Mouse (Mus musculus) limb, embryonic 14.5 days (tissue): ENCODE measurements around the gene Dhx38. TPM values are rescaled to one million over a fixed set of nuclear protein-coding genes. Genes with fewer than 3 reads are reported as not detected.

Experiments
- ATAC-seq: fragments of 200-750 bp; cut with Nextera tagmentation; 2 replicates; pipeline ENCODE4 v1.8.0; 2017; ENCODE audit warnings: low read depth, moderate number of reproducible peaks, moderate TSS enrichment; ENCODE audit not compliant: low FRiP score
- DNase-seq: peaks from one replicate; pipeline ENCODE4 v3.0.0-alpha.2; 2015; ENCODE audit warnings: low spot score
- H3K27ac ChIP-seq: fragments of 300-500 bp; sonication (generic); replicated peaks from 2 replicates; pipeline ENCODE4 v1.5.1; 2014; ENCODE audit warnings: low read depth, mild to moderate bottlenecking, low read length, moderate library complexity, mixed read lengths
- H3K27me3 ChIP-seq: fragments of 300-500 bp; sonication (generic); 2 replicates; pipeline ENCODE4 v1.6.1; 2014; ENCODE audit warnings: low read length, mixed read lengths; ENCODE audit not compliant: control insufficient read depth, insufficient read depth
- H3K36me3 ChIP-seq: fragments of 300-500 bp; sonication (generic); 2 replicates; pipeline ENCODE4 v1.6.1; 2014; ENCODE audit warnings: mild to moderate bottlenecking, low read length, moderate library complexity, mixed read lengths; ENCODE audit not compliant: control insufficient read depth, insufficient read depth
- H3K4me1 ChIP-seq: fragments of 300-500 bp; sonication (generic); 2 replicates; pipeline ENCODE4 v1.6.1; 2014; ENCODE audit warnings: antibody characterized with exemption, low read length, mixed read lengths; ENCODE audit not compliant: control insufficient read depth, insufficient read depth
- H3K4me2 ChIP-seq: fragments of 300-500 bp; sonication (generic); replicated peaks from 2 replicates; pipeline ENCODE4 v1.6.1; 2014; ENCODE audit warnings: low read depth, mild to moderate bottlenecking, low read length, moderate library complexity; ENCODE audit not compliant: severe bottlenecking
- H3K4me3 ChIP-seq: fragments of 300-500 bp; sonication (generic); replicated peaks from 2 replicates; pipeline ENCODE4 v1.5.1; 2014; ENCODE audit warnings: low read length
- H3K9ac ChIP-seq: fragments of 300-500 bp; sonication (generic); 2 replicates; pipeline ENCODE4 v1.6.1; 2014; ENCODE audit warnings: mild to moderate bottlenecking, low read depth, low read length, moderate library complexity; ENCODE audit not compliant: severe bottlenecking
- H3K9me3 ChIP-seq: fragments of 300-500 bp; sonication (generic); 2 replicates; pipeline ENCODE4 v1.6.1; 2016; ENCODE audit warnings: low read length; ENCODE audit not compliant: control insufficient read depth
- POLR2A ChIP-seq: fragments of 200-500 bp; IDR thresholded peaks from 2 replicates; pipeline ENCODE4 v1.8.0; 2012; ENCODE audit warnings: inconsistent platforms, mild to moderate bottlenecking, moderate library complexity, borderline replicate concordance; ENCODE audit not compliant: insufficient read depth, insufficient read length; ENCODE audit errors: extremely low read depth
- WGBS: fragments of 180-500 bp; shearing (Covaris S2); extraction: QIAGEN DNeasy Blood & Tissue Kit; methylation state at CpG from one replicate; pipeline ENCODE4 v1.1.7; 2014; 5-methylcytosine and 5-hydroxymethylcytosine counted together
- polyA plus RNA-seq, 2 experiments: library from polyadenylated mRNA; depleted of rRNA in 1 of 2; stranded (reverse) in 1 of 2; unstranded in 1 of 2; fragments of >200 nt; fragmentation: Nextera tagmentation in 1 of 2; extraction: Ambion mirVana in 1 of 2; gene quantifications; 2 replicates each; pipeline versions ENCODE4 v1.2.1 to v1.2.3; 2012 to 2014

The Dhx38 gene
- polyA plus RNA-seq, 2 experiments = 20.0 to 27.8 TPM

GRCm38 (mm10) chr8:109524008-109524407, 41.7 kb downstream of the Dhx38 start:
- no peak overlapping the region for H3K27ac ChIP-seq
- 82% methylated on average over 2 of the region's 2 CpGs for WGBS
- TF ChIP-seq POLR2A = no peak
- no peak for DNase-seq
- ATAC-seq = no peak
- H3K4me1 ChIP-seq = no peaks in the 10 kb centered on the region
- H3K9ac ChIP-seq = no peak overlapping the region
- no peaks in the 10 kb centered on the region for H3K27me3 ChIP-seq
- no peak overlapping the region for H3K4me2 ChIP-seq
- H3K36me3 ChIP-seq = no peaks in the 10 kb centered on the region
- no peak overlapping the region for H3K4me3 ChIP-seq
- no peaks in the 10 kb centered on the region for H3K9me3 ChIP-seq

GRCm38 (mm10) chr8:109505560-109505959, 60.1 kb downstream of the Dhx38 start:
- ATAC-seq = no peak
- H3K27me3 ChIP-seq = no peaks in the 10 kb centered on the region
- no peak for DNase-seq

GRCm38 (mm10) chr8:109503566-109503965, 62.1 kb downstream of the Dhx38 start:
- Histone ChIP-seq H3K4me2 (no peak overlapping the region), H3K36me3 (no peaks in the 10 kb centered on the region), H3K4me1 (no peaks in the 10 kb centered on the region), H3K27me3 (no peaks in the 10 kb centered on the region), H3K27ac (no peak overlapping the region), H3K9me3 (no peaks in the 10 kb centered on the region), H3K9ac (no peak overlapping the region), H3K4me3 (no peak overlapping the region)
- WGBS = 68% methylated on average over 1 of the region's 1 CpGs
- ATAC-seq = no peak
- no peak for DNase-seq
- TF ChIP-seq POLR2A = no peak

More at GRCm38 (mm10) chr8:109505560-109505959, 60.1 kb downstream of the Dhx38 start:
- no peak overlapping the region for H3K9ac ChIP-seq
- H3K4me2 ChIP-seq = no peak overlapping the region
- no peak for TF ChIP-seq POLR2A
- H3K36me3 ChIP-seq = no peaks in the 10 kb centered on the region
- no peak overlapping the region for H3K4me3 ChIP-seq
- WGBS = 91% methylated on average over 5 of the region's 5 CpGs
- no peaks in the 10 kb centered on the region for H3K4me1 ChIP-seq
- H3K9me3 ChIP-seq = no peaks in the 10 kb centered on the region
- no peak overlapping the region for H3K27ac ChIP-seq

- no peaks in the 10 kb centered on the region for H3K36me3 ChIP-seq
- H3K27ac ChIP-seq = no peak overlapping the region
- no peak overlapping the region for H3K4me2 ChIP-seq
- no peak for DNase-seq
- H3K9me3 ChIP-seq = no peaks in the 10 kb centered on the region
- ATAC-seq = no peak
- no peaks in the 10 kb centered on the region for H3K27me3 ChIP-seq
- TF ChIP-seq POLR2A = no peak
- H3K9ac ChIP-seq = no peak overlapping the region
- WGBS = 82% methylated on average over 16 of the region's 16 CpGs
- no peaks in the 10 kb centered on the region for H3K4me1 ChIP-seq
- no peak overlapping the region for H3K4me3 ChIP-seq
These were observed 66.5 kb downstream of the Dhx38 start for GRCm38 (mm10) chr8:109499009-109499717.

Other genes with a start within 250 kb of the Dhx38 start
- 0.06 and 0.20 TPM in 2 replicates for gene Pmfbp1, start 71.8 kb downstream of the Dhx38 start, polyA plus RNA-seq (2012; rRNA removed)
- gene Pmfbp1, start 71.8 kb downstream of the Dhx38 start, polyA plus RNA-seq (2014; fragmentation: Nextera tagmentation; extraction: Ambion mirVana) = 0.23 and 0.43 TPM in 2 replicates
- 5.7 and 6.0 TPM in 2 replicates for gene Txnl4b, start within 50 bp of the Dhx38 start, polyA plus RNA-seq (2012; rRNA removed)
- 23.6 and 25.1 TPM in 2 replicates for gene Txnl4b, start within 50 bp of the Dhx38 start, polyA plus RNA-seq (2014; fragmentation: Nextera tagmentation; extraction: Ambion mirVana)
- 2.0 and 2.4 TPM in 2 replicates for gene Hp, start 13.3 kb upstream of the Dhx38 start, polyA plus RNA-seq (2012; rRNA removed)
- 0.73 and 1.8 TPM in 2 replicates for gene Hp, start 13.3 kb upstream of the Dhx38 start, polyA plus RNA-seq (2014; fragmentation: Nextera tagmentation; extraction: Ambion mirVana)
- 41.2 and 41.8 TPM in 2 replicates for gene Dhodh, start 42.8 kb upstream of the Dhx38 start, polyA plus RNA-seq (2012; rRNA removed)
- gene Dhodh, start 42.8 kb upstream of the Dhx38 start, polyA plus RNA-seq (2014; fragmentation: Nextera tagmentation; extraction: Ambion mirVana) = 42.3 and 48.5 TPM in 2 replicates
- gene Pkd1l3, start 48.7 kb upstream of the Dhx38 start, polyA plus RNA-seq (2012; rRNA removed) = 0.14 and 0.24 TPM in 2 replicates
- gene Pkd1l3, start 48.7 kb upstream of the Dhx38 start, polyA plus RNA-seq (2014; fragmentation: Nextera tagmentation; extraction: Ambion mirVana) = 0.14 and 0.33 TPM in 2 replicates
- 109 and 113 TPM in 2 replicates for gene Ist1, start 127.4 kb upstream of the Dhx38 start, polyA plus RNA-seq (2012; rRNA removed)
- 149 and 153 TPM in 2 replicates for gene Ist1, start 127.4 kb upstream of the Dhx38 start, polyA plus RNA-seq (2014; fragmentation: Nextera tagmentation; extraction: Ambion mirVana)
- 34.0 and 36.8 TPM in 2 replicates for gene Zfp821, start 139.7 kb upstream of the Dhx38 start, polyA plus RNA-seq (2012; rRNA removed)
- gene Zfp821, start 139.7 kb upstream of the Dhx38 start, polyA plus RNA-seq (2014; fragmentation: Nextera tagmentation; extraction: Ambion mirVana) = 28.6 and 34.2 TPM in 2 replicates
- 16.2 and 19.0 TPM in 2 replicates for gene Atxn1l, start 171.9 kb upstream of the Dhx38 start, polyA plus RNA-seq (2012; rRNA removed)
- gene Atxn1l, start 171.9 kb upstream of the Dhx38 start, polyA plus RNA-seq (2014; fragmentation: Nextera tagmentation; extraction: Ambion mirVana) = 8.7 and 9.6 TPM in 2 replicates
- gene Ap1g1, start 212.7 kb upstream of the Dhx38 start, polyA plus RNA-seq (2012; rRNA removed) = 63.1 and 71.1 TPM in 2 replicates
- gene Ap1g1, start 212.7 kb upstream of the Dhx38 start, polyA plus RNA-seq (2014; fragmentation: Nextera tagmentation; extraction: Ambion mirVana) = 32.0 and 33.7 TPM in 2 replicates